ENCODE assay signal across 8 mouse cellular contexts in genomic region chr14:40966862-40967597, GRCm38 (mm10). TPM values are rescaled to one million over a fixed set of nuclear protein-coding genes. Genes with fewer than 3 reads are reported as not detected.
DNase-seq lines count a peak whose midpoint lies in the region; ATAC-seq and TF ChIP-seq lines count a peak whose summit lies in the region.

No protein-coding gene starts in this region.

- DNase-seq in heart, postnatal 14 days, result peak; percentile 96 to 97
- DNase-seq in layer of hippocampus, adult 18-20 months (ENCODE audit: low spot score in 2 of 2), result peak; percentile 94 to 97
- DNase-seq in lung, adult 2 months, result peak; percentile 99
- peak; percentile 88 to 91 for DNase-seq in thymus, adult 18-20 months

- no peak for TF ChIP-seq CTCF in ES-Bruce4 (IDR thresholded peaks at IDR 0.05; ENCODE audit: low read depth, low read length)
- TF ChIP-seq CTCF in lung, adult 2 months (IDR thresholded peaks at IDR 0.05; ENCODE audit: insufficient read depth, low read length), result no peak

- no peaks in the 10 kb centered on the region for H3K9me3 ChIP-seq in ES-Bruce4 (replicated peaks; ENCODE audit: control insufficient read depth, insufficient read depth, low read length, poor library complexity, severe bottlenecking)
- H3K9me3 ChIP-seq in forebrain, embryonic 13.5 days (replicated peaks), result no peaks in the 10 kb centered on the region

- 0 out of 2 replicates have a peak, but pooled peaks have one; percentile 49 for TF ChIP-seq EP300 in ES-Bruce4 (IDR thresholded peaks at IDR 0.05; ENCODE audit: insufficient read depth, low read depth, low read length)

- peak overlapping the region; percentile 98 for H3K4me3 ChIP-seq in ES-Bruce4 (ENCODE audit: low read depth, low read length)
- peak overlapping the region; percentile 91 for H3K4me3 ChIP-seq in forebrain, embryonic 13.5 days
- H3K4me3 ChIP-seq in lung, adult 2 months (replicated peaks; ENCODE audit: extremely low read depth, low read depth, low read length), result peak overlapping the region; percentile 86

- H3K4me1 ChIP-seq in ES-Bruce4 (ENCODE audit: control insufficient read depth, insufficient read depth, low read length), result peaks cover 11% of the 10 kb centered on the region
- H3K4me1 ChIP-seq in forebrain, embryonic 13.5 days, result peaks cover 48% of the 10 kb centered on the region
- H3K4me1 ChIP-seq in lung, adult 2 months (ENCODE audit: control insufficient read depth, insufficient read depth, low read length), result peaks cover 22% of the 10 kb centered on the region

- H3K4me2 ChIP-seq in forebrain, embryonic 13.5 days, result peak overlapping the region; percentile 91

- peak; percentile 83 for ATAC-seq in cerebellum, adult (ENCODE audit: insufficient number of reproducible peaks, low FRiP score, low TSS enrichment)
- peak; percentile 92 for ATAC-seq in forebrain, embryonic 13.5 days
- ATAC-seq in neutrophil, adult 5-6 weeks (ENCODE audit: extremely low read depth, insufficient number of reproducible peaks, low FRiP score, poor library complexity, severe bottlenecking), result peak; percentile 90

- H3K9ac ChIP-seq in ES-Bruce4 (ENCODE audit: low read depth, poor library complexity, severe bottlenecking), result peak overlapping the region; percentile 83
- H3K9ac ChIP-seq in forebrain, embryonic 13.5 days, result peak overlapping the region; percentile 92

- H3K36me3 ChIP-seq in ES-Bruce4 (ENCODE audit: control insufficient read depth, insufficient read depth, low read length, poor library complexity, severe bottlenecking), result no peaks in the 10 kb centered on the region
- H3K36me3 ChIP-seq in forebrain, embryonic 13.5 days (ENCODE audit: poor library complexity, severe bottlenecking), result no peaks in the 10 kb centered on the region

- TF ChIP-seq POLR2A in ES-Bruce4 (IDR thresholded peaks at IDR 0.05; ENCODE audit: insufficient read depth, low read length), result peak; percentile 54
- TF ChIP-seq POLR2A in lung, adult 2 months (IDR thresholded peaks at IDR 0.05; ENCODE audit: borderline replicate concordance, extremely low read depth, low read depth, low read length), result peak; percentile 53; the same call in 1 of the 2 replicates

- intact Hi-C loops in heart, postnatal 14 days (cut with DNase I), result no loop called here

- no peaks in the 10 kb centered on the region for H3K27me3 ChIP-seq in ES-Bruce4 (ENCODE audit: control insufficient read depth, insufficient read depth, low read length, poor library complexity, severe bottlenecking)
- H3K27me3 ChIP-seq in forebrain, embryonic 13.5 days, result no peaks in the 10 kb centered on the region

- WGBS in forebrain, embryonic 13.5 days, result under 1% methylated on average over 55 of the region's 62 CpGs
- under 1% methylated on average over 55 of the region's 62 CpGs for WGBS in lung, adult 2 months

- peak overlapping the region; percentile 85 for H3K27ac ChIP-seq in ES-Bruce4 (ENCODE audit: insufficient read depth, low read length)
- peak overlapping the region; percentile 84 for H3K27ac ChIP-seq in forebrain, embryonic 13.5 days

RNA-seq across cellular contexts. Expression of gene Tspan14, which starts 0.4 kb away (rescaled TPM):
- polyA plus RNA-seq in ES-Bruce4 (2011; ENCODE audit: insufficient read depth, insufficient read length, low read depth, missing spikeins), result 58.8 and 60.0 TPM in 2 replicates
- 84.1 and 88.2 TPM in 2 replicates for polyA plus RNA-seq in forebrain, embryonic 13.5 days (2015; fragmentation: Nextera tagmentation; extraction: Ambion mirVana)
- 10 to 100 TPM; 27.9 to 28.7 TPM for total RNA-seq in heart, postnatal 14 days (2021)
- 10 to 100 TPM; 30.5 to 33.7 TPM for total RNA-seq in layer of hippocampus, adult 18-20 months (2021)
- 82.2 and 94.2 TPM in 2 replicates for polyA plus RNA-seq in lung, adult 2 months (2012; rRNA removed)
- total RNA-seq in neutrophil, adult 5-6 weeks (2017), result 56.7 and 60.5 TPM in 2 replicates

RNA-seq across cellular contexts. Expression of gene Fam213a, which starts 46.6 kb away (rescaled TPM):
- 24.8 and 27.5 TPM in 2 replicates for polyA plus RNA-seq in ES-Bruce4 (2011; ENCODE audit: insufficient read depth, insufficient read length, low read depth, missing spikeins)
- polyA plus RNA-seq in forebrain, embryonic 13.5 days (2015; fragmentation: Nextera tagmentation; extraction: Ambion mirVana), result 49.7 and 57.8 TPM in 2 replicates
- 10 to 100 TPM; 17.1 to 22.2 TPM for total RNA-seq in heart, postnatal 14 days (2021)
- total RNA-seq in layer of hippocampus, adult 18-20 months (2021), result 100 to 1,000 TPM; 173 to 191 TPM
- 12.6 and 12.8 TPM in 2 replicates for polyA plus RNA-seq in lung, adult 2 months (2012; rRNA removed)
- 35.5 and 36.1 TPM in 2 replicates for total RNA-seq in neutrophil, adult 5-6 weeks (2017)

Comparison
In these comparisons a context has a peak if more than half of its experiments do, and no peak if none do; other contexts are left out.
1. Peak in every context shown above with its lines: DNase-seq, ATAC-seq, H3K4me3 ChIP-seq and H3K27ac ChIP-seq.